Mouse (Mus musculus) heart, embryonic 15.5 days (tissue): ENCODE measurements around the gene Nhlrc2. TPM values are rescaled to one million over a fixed set of nuclear protein-coding genes. Genes with fewer than 3 reads are reported as not detected.

Source experiments
- ATAC-seq: fragments of 200-750 bp; cut with Nextera tagmentation; replicated peaks from 2 replicates; pipeline ENCODE4 v1.8.0; 2017; ENCODE audit warnings: low read depth, moderate TSS enrichment; ENCODE audit not compliant: insufficient number of reproducible peaks, insufficient read depth, low FRiP score
- H3K27ac ChIP-seq: fragments of 300-500 bp; sonication (generic); 2 replicates; pipeline ENCODE4 v1.5.1; 2015; ENCODE audit warnings: mild to moderate bottlenecking, inconsistent platforms
- H3K27me3 ChIP-seq: fragments of 300-500 bp; sonication (generic); 2 replicates; pipeline ENCODE4 v1.6.1; 2015; ENCODE audit warnings: inconsistent platforms
- H3K36me3 ChIP-seq: fragments of 300-500 bp; sonication (generic); 2 replicates; pipeline ENCODE4 v1.6.1; 2015; ENCODE audit warnings: mild to moderate bottlenecking, inconsistent platforms
- H3K4me1 ChIP-seq: fragments of 300-500 bp; sonication (generic); replicated peaks from 2 replicates; pipeline ENCODE4 v1.6.1; 2015; ENCODE audit warnings: inconsistent platforms
- H3K4me2 ChIP-seq: fragments of 300-500 bp; sonication (generic); 2 replicates; pipeline ENCODE4 v1.6.1; 2015; ENCODE audit warnings: inconsistent platforms, mild to moderate bottlenecking, moderate library complexity
- H3K4me3 ChIP-seq: fragments of 300-500 bp; sonication (generic); 2 replicates; pipeline ENCODE4 v1.5.1; 2015; ENCODE audit warnings: mild to moderate bottlenecking, inconsistent platforms
- H3K9ac ChIP-seq: fragments of 300-500 bp; sonication (generic); 2 replicates; pipeline ENCODE4 v1.6.1; 2015; ENCODE audit warnings: mild to moderate bottlenecking, inconsistent platforms
- H3K9me3 ChIP-seq: fragments of 300-500 bp; sonication (generic); replicated peaks from 2 replicates; pipeline ENCODE4 v1.6.1; 2016; ENCODE audit warnings: inconsistent platforms
- WGBS: fragments of 180-500 bp; shearing (Covaris S2); methylation state at CpG from one replicate; pipeline ENCODE4 v1.1.7; 2015; ENCODE audit warnings: mixed read lengths; 5-methylcytosine and 5-hydroxymethylcytosine counted together
- polyA plus RNA-seq: library from polyadenylated mRNA; unstranded; fragments of >200 nt; fragmentation: Nextera tagmentation; extraction: Ambion mirVana; gene quantifications from 2 replicates; pipeline ENCODE4 v1.2.1, GENCODE M21; 2015

The Nhlrc2 gene
- polyA plus RNA-seq, 1 experiment from 2014 or later: 14.4 TPM

GRCm38 (mm10) chr19:56627881-56628472, 79.9 kb downstream of the Nhlrc2 start:
- no peak for ATAC-seq
- Histone ChIP-seq H3K9me3 (no peaks in the 10 kb centered on the region), H3K36me3 (no peaks in the 10 kb centered on the region), H3K4me1 (peaks cover 12% of the 10 kb centered on the region), H3K27ac (no peak overlapping the region), H3K4me3 (no peak overlapping the region), H3K4me2 (no peak overlapping the region), H3K27me3 (no peaks in the 10 kb centered on the region), H3K9ac (no peak overlapping the region)
- WGBS: 82% methylated on average over 10 of the region's 10 CpGs

GRCm38 (mm10) chr19:56629647-56630046, 81.6 kb downstream of the Nhlrc2 start:
- H3K27me3 ChIP-seq: no peaks in the 10 kb centered on the region
- H3K4me2 ChIP-seq: no peak overlapping the region
- ATAC-seq: no peak
- no peaks in the 10 kb centered on the region for H3K36me3 ChIP-seq
- H3K4me3 ChIP-seq: no peak overlapping the region
- no peak overlapping the region for H3K27ac ChIP-seq
- no peak overlapping the region for H3K9ac ChIP-seq
- H3K4me1 ChIP-seq: peaks cover 12% of the 10 kb centered on the region
- 76% methylated on average over 6 of the region's 6 CpGs for WGBS
- no peaks in the 10 kb centered on the region for H3K9me3 ChIP-seq

GRCm38 (mm10) chr19:56631017-56631416, 83.0 kb downstream of the Nhlrc2 start:
- Histone ChIP-seq H3K4me2 (peak overlapping the region; percentile 14; the same call in 1 of the 2 replicates), H3K9ac (peak overlapping the region; percentile 18; the same call in 1 of the 2 replicates), H3K4me1 (peaks cover 12% of the 10 kb centered on the region), H3K27ac (peak overlapping the region; percentile 55), H3K36me3 (no peaks in the 10 kb centered on the region), H3K9me3 (no peaks in the 10 kb centered on the region), H3K27me3 (no peaks in the 10 kb centered on the region), H3K4me3 (no peak overlapping the region)
- 45% methylated on average over 4 of the region's 4 CpGs for WGBS
- ATAC-seq: no peak

- H3K36me3 ChIP-seq: no peaks in the 10 kb centered on the region
- H3K27ac ChIP-seq: peak overlapping the region; percentile 55
- no peaks in the 10 kb centered on the region for H3K9me3 ChIP-seq
- H3K9ac ChIP-seq: peak overlapping the region; percentile 18; the same call in 1 of the 2 replicates
- H3K4me2 ChIP-seq: peak overlapping the region; percentile 14
- no peak overlapping the region for H3K4me3 ChIP-seq
- ATAC-seq: peak; percentile 60
- WGBS: 25% methylated on average over 11 of the region's 11 CpGs
- H3K4me1 ChIP-seq: peaks cover 12% of the 10 kb centered on the region
- no peaks in the 10 kb centered on the region for H3K27me3 ChIP-seq
Observed at GRCm38 (mm10) chr19:56631451-56631901, 83.4 kb downstream of the Nhlrc2 start.

GRCm38 (mm10) chr19:56637035-56637683, 89.1 kb downstream of the Nhlrc2 start:
- WGBS: 66% methylated on average over 12 of the region's 12 CpGs
- H3K36me3 ChIP-seq: no peaks in the 10 kb centered on the region
- no peak overlapping the region for H3K27ac ChIP-seq
- no peaks in the 10 kb centered on the region for H3K9me3 ChIP-seq
- H3K4me1 ChIP-seq: no peaks in the 10 kb centered on the region
- no peak overlapping the region for H3K4me3 ChIP-seq
- no peak overlapping the region for H3K4me2 ChIP-seq
- H3K27me3 ChIP-seq: no peaks in the 10 kb centered on the region
- H3K9ac ChIP-seq: no peak overlapping the region
- ATAC-seq: no peak

- H3K9ac ChIP-seq: no peak overlapping the region
- no peaks in the 10 kb centered on the region for H3K9me3 ChIP-seq
- no peaks in the 10 kb centered on the region for H3K36me3 ChIP-seq
- H3K4me2 ChIP-seq: no peak overlapping the region
- no peaks in the 10 kb centered on the region for H3K27me3 ChIP-seq
- H3K27ac ChIP-seq: no peak overlapping the region
- no peaks in the 10 kb centered on the region for H3K4me1 ChIP-seq
- 86% methylated on average over 9 of the region's 9 CpGs for WGBS
- no peak overlapping the region for H3K4me3 ChIP-seq
- ATAC-seq: no peak
Observed at GRCm38 (mm10) chr19:56637684-56638049, 89.6 kb downstream of the Nhlrc2 start.

- no peaks in the 10 kb centered on the region for H3K9me3 ChIP-seq
- H3K36me3 ChIP-seq: no peaks in the 10 kb centered on the region
- H3K4me2 ChIP-seq: no peak overlapping the region
- WGBS: 75% methylated on average over 7 of the region's 7 CpGs
- no peak for ATAC-seq
- no peak overlapping the region for H3K4me3 ChIP-seq
- H3K4me1 ChIP-seq: peaks cover 10% of the 10 kb centered on the region
- no peak overlapping the region for H3K9ac ChIP-seq
- no peaks in the 10 kb centered on the region for H3K27me3 ChIP-seq
- H3K27ac ChIP-seq: no peak overlapping the region
Observed at GRCm38 (mm10) chr19:56647451-56648120, 99.5 kb downstream of the Nhlrc2 start.

GRCm38 (mm10) chr19:56651262-56651661, 103.2 kb downstream of the Nhlrc2 start:
- Histone ChIP-seq H3K4me2 (no peak overlapping the region), H3K27me3 (no peaks in the 10 kb centered on the region), H3K4me1 (peaks cover 18% of the 10 kb centered on the region), H3K9ac (no peak overlapping the region), H3K36me3 (no peaks in the 10 kb centered on the region), H3K4me3 (no peak overlapping the region), H3K27ac (no peak overlapping the region), H3K9me3 (no peaks in the 10 kb centered on the region)
- WGBS: 77% methylated on average over 4 of the region's 4 CpGs
- no peak for ATAC-seq

- Histone ChIP-seq H3K4me2 (peak overlapping the region; percentile 55), H3K9ac (0 out of 2 replicates have a peak overlapping the region, but pooled peaks have one; percentile 14), H3K4me3 (peak overlapping the region; percentile 26), H3K9me3 (no peaks in the 10 kb centered on the region), H3K27ac (peak overlapping the region; percentile 48), H3K4me1 (peaks cover 18% of the 10 kb centered on the region), H3K27me3 (no peaks in the 10 kb centered on the region), H3K36me3 (no peaks in the 10 kb centered on the region)
- ATAC-seq: peak; percentile 57
- WGBS: 28% methylated on average over 19 of the region's 19 CpGs
Observed at GRCm38 (mm10) chr19:56652034-56652962, 104.2 kb downstream of the Nhlrc2 start.
